Mouse (Mus musculus) kidney, adult 2 months (tissue): ENCODE data around the gene Slc25a30. TPM values are rescaled to one million over a fixed set of nuclear protein-coding genes. Genes with fewer than 3 reads are reported as not detected.
"Not testable (repeated sequence)": the region's sequence is repeated elsewhere in the genome, so short reads cannot be mapped to it uniquely, and the experiment has no call there.

ENCODE experiments used
- DNase-seq: peaks from one replicate; pipeline ENCODE4 v3.0.0; 2021
- H3K27ac ChIP-seq: fragments of 200-500 bp; 2 replicates; pipeline ENCODE4 v1.5.1; 2012; ENCODE audit warnings: low read depth, low read length, control low read depth, inconsistent platforms; ENCODE audit not compliant: insufficient read depth
- H3K27me3 ChIP-seq: fragments of 200-500 bp; replicated peaks from 2 replicates; pipeline ENCODE4 v1.6.1; 2012; ENCODE audit warnings: mild to moderate bottlenecking, moderate library complexity, low read length, inconsistent platforms; ENCODE audit not compliant: control insufficient read depth, insufficient read depth
- H3K36me3 ChIP-seq: fragments of 200-500 bp; 2 replicates; pipeline ENCODE4 v1.6.1; 2012; ENCODE audit warnings: mild to moderate bottlenecking, moderate library complexity, low read length, inconsistent platforms; ENCODE audit not compliant: control insufficient read depth, insufficient read depth
- H3K4me1 ChIP-seq: fragments of 200-500 bp; 2 replicates; pipeline ENCODE4 v1.6.1; 2011; ENCODE audit warnings: low read length; ENCODE audit not compliant: control insufficient read depth, insufficient read depth
- H3K4me3 ChIP-seq: fragments of 200-500 bp; 2 replicates; pipeline ENCODE4 v1.5.1; 2011; ENCODE audit warnings: mild to moderate bottlenecking, low read depth, low read length, control low read depth; ENCODE audit not compliant: insufficient read depth
- CTCF ChIP-seq: fragments of 200-500 bp; conservative IDR thresholded peaks from 2 replicates; pipeline ENCODE4 v1.5.1; 2011; ENCODE audit warnings: low read depth, mild to moderate bottlenecking, control low read depth, low read length, moderate library complexity, mixed read lengths; ENCODE audit not compliant: insufficient read depth, insufficient read length
- POLR2A ChIP-seq: fragments of 200-500 bp; IDR thresholded peaks from one replicate; pipeline ENCODE4 v1.6.1; 2011; ENCODE audit warnings: low read depth, low read length, control low read depth
- WGBS: fragments of 180-500 bp; shearing (Covaris S2); methylation state at CpG from one replicate; pipeline ENCODE4 v1.1.7; 2018; 5-methylcytosine and 5-hydroxymethylcytosine counted together
- polyA plus RNA-seq: library from polyadenylated mRNA; depleted of rRNA; stranded (reverse); fragments of >200 nt; gene quantifications from 2 replicates; pipeline ENCODE4 v1.2.3, GENCODE M21; 2012

Gene Slc25a30
- polyA plus RNA-seq, 1 experiment: 29.6 TPM

DNA sequence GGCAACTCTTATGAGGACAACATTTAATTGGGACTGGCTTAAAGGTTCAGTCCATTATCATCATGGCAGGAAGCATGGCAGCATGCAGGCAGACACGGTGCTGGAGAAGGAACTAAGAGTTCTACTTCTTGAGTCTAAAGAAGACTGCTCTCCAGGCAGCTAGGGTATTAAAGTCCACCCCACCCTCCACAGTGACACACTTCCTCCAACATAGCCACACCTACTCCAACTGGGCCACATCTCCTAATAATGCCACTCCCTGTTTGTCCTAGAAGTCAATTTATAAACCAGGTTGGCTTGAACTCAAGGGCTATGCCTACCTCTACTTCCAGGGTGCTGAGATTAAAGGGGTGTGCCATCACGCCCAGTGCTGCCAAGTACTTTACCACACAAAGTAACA is 45.2 kb upstream of the Slc25a30 start:
- H3K27ac ChIP-seq: no peak overlapping the region
- no peaks in the 10 kb centered on the region for H3K36me3 ChIP-seq
- TF ChIP-seq CTCF (no peak), POLR2A (no peak)
- no peak overlapping the region for H3K4me3 ChIP-seq
- DNase-seq: peak; percentile 75
- H3K4me1 ChIP-seq: peaks cover 35% of the 10 kb centered on the region
- no peaks in the 10 kb centered on the region for H3K27me3 ChIP-seq
- 59% methylated on average over 2 of the region's 2 CpGs for WGBS

- peaks cover 29% of the 10 kb centered on the region for H3K4me1 ChIP-seq
- H3K27me3 ChIP-seq, H3K36me3 ChIP-seq, H3K4me3 ChIP-seq, H3K27ac ChIP-seq, DNase-seq: not testable (repeated sequence)
- 64% methylated on average over 14 of the region's 14 CpGs for WGBS
Measured at GRCm38 (mm10) chr14:75829817-75830216, 43.0 kb upstream of the Slc25a30 start.

GRCm38 (mm10) chr14:75828866-75829806 is 42.3 kb upstream of the Slc25a30 start:
- H3K27ac ChIP-seq: peak overlapping the region; percentile 58
- no peaks in the 10 kb centered on the region for H3K36me3 ChIP-seq
- peak; percentile 95 for DNase-seq

DNA sequence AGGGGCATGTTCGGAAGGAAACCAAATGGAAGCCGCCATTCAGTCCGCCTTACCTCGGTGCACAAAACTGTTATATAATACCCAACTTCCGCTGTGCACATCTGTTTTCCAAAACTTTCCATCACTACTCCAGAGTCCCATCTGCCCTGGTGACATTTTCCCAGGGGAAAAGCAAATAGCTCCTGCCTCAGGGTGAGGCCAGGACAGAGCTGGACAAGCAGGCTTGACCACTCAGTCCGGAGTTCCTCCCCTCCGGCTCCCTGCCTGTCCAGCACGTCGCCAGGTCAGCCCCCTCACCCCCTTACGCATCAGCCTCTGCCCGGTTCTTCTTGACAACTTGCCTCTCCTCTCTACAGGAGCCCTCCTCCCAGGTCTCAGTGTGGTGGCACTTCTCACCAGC is 41.4 kb upstream of the Slc25a30 start:
- 42% methylated on average over 11 of the region's 11 CpGs for WGBS
- Histone ChIP-seq H3K27me3 (no peaks in the 10 kb centered on the region), H3K36me3 (no peaks in the 10 kb centered on the region), H3K4me1 (peaks cover 28% of the 10 kb centered on the region), H3K4me3 (no peak overlapping the region), H3K27ac (peak overlapping the region; percentile 33)
- DNase-seq: no peak
- TF ChIP-seq CTCF (no peak), POLR2A (no peak)

More at GRCm38 (mm10) chr14:75828866-75829806, 42.3 kb upstream of the Slc25a30 start:
- no peaks in the 10 kb centered on the region for H3K27me3 ChIP-seq
- TF ChIP-seq CTCF (peak; percentile 99), POLR2A (no peak)
- H3K4me3 ChIP-seq: 0 out of 2 replicates have a peak overlapping the region, but pooled peaks have one; percentile 11
- under 1% methylated on average over 32 of the region's 32 CpGs for WGBS
- H3K4me1 ChIP-seq: peaks cover 29% of the 10 kb centered on the region

DNA sequence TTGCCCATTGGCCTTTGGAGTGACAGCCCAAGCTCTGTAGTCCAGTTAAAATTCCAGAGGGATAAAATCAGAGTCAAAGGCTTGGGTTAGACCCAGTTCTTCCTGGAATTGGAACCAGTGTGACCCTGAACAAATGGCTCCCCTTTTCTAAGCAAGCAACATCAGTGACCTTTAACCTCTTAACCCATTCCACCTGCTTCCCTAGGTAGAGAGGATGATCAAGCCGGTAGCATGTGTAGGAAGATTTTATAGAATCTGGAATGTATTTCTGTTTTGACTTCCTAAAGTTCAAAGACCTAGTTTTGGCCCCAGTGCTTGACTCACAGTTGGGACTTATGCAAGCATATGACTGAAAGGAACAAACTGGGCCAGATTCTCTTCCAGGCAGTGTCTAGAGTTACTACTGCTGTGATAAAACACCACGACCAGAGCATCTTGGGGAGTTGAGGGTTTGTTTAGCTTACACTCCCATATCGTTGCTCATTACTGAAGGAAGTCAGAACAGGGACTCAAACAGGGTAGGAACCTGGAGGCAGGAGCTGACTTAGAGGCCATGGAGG is 40.1 kb upstream of the Slc25a30 start:
- Histone ChIP-seq H3K27ac (no peak overlapping the region; the same call in 1 of the 2 replicates), H3K36me3 (no peaks in the 10 kb centered on the region), H3K27me3 (no peaks in the 10 kb centered on the region), H3K4me3 (no peak overlapping the region), H3K4me1 (peaks cover 20% of the 10 kb centered on the region)
- no peak for TF ChIP-seq CTCF
- TF ChIP-seq POLR2A: no peak
- WGBS: 59% methylated on average over 3 of the region's 3 CpGs
- DNase-seq: peak; percentile 63

GRCm38 (mm10) chr14:75820007-75820406 is 33.2 kb upstream of the Slc25a30 start:
- TF ChIP-seq CTCF: no peak
- no peak for TF ChIP-seq POLR2A
- no peak overlapping the region for H3K27ac ChIP-seq
- no peaks in the 10 kb centered on the region for H3K27me3 ChIP-seq
- DNase-seq: peak; percentile 71
- H3K4me1 ChIP-seq: peaks cover 9% of the 10 kb centered on the region
- no peaks in the 10 kb centered on the region for H3K36me3 ChIP-seq
- 71% methylated on average over 5 of the region's 5 CpGs for WGBS
- H3K4me3 ChIP-seq: no peak overlapping the region

GRCm38 (mm10) chr14:75819341-75819740 is 32.5 kb upstream of the Slc25a30 start:
- no peaks in the 10 kb centered on the region for H3K36me3 ChIP-seq
- H3K27ac ChIP-seq: no peak overlapping the region
- peaks cover 9% of the 10 kb centered on the region for H3K4me1 ChIP-seq
- no peaks in the 10 kb centered on the region for H3K27me3 ChIP-seq
- no peak for TF ChIP-seq CTCF
- TF ChIP-seq POLR2A: no peak
- WGBS: 74% methylated on average over 2 of the region's 2 CpGs
- no peak overlapping the region for H3K4me3 ChIP-seq
- no peak for DNase-seq
